ENCODE assay signal across 27 mouse cellular contexts in the genomic region with DNA sequence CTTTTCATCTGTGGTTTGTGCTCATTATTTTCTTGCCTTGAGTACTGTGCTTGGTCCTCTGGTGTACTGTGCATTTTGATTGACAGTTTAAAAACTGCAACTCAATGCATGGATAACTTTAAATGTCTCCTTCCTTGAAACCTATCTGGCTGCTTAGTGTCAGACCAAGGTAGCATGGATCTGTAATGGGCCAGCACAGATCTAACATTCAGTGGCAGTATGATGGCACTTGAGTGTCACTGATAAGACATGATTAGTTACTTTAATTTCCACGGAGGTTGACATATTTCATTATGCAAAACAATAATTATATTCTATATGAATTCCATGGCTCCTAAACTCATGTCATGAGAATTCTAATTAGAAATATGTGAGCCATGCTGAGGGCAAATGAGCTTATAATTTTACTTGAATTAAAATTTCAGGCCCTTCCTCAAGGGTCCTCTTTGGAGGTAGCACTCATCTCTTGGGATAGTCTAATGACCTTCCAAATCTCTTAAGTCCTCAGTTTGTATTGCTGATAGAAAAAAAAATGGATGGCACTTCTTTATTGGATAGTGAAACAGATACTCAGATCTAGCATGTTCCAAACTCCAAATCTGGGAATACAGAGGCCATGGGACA.
A peak's percentile ranks its signal among the peaks of the same experiment; 100 is the strongest.
DNase-seq lines count a peak whose midpoint lies in the region; ATAC-seq and TF ChIP-seq lines count a peak whose summit lies in the region.
"Had no signal": no experiment of that assay in that cellular context is flagged by ENCODE, and none has a peak within 500 bp of the region (broad histone marks: within the 10 kb centered on the region; RNA-seq: fewer than 3 reads in every experiment).

No protein-coding gene starts in this region.

- 73% methylated on average over 1 of the region's 1 CpGs for WGBS in hindbrain, embryonic 13.5 days
- 74% methylated on average over 1 of the region's 1 CpGs for WGBS in hindbrain, embryonic 12.5 days
- WGBS in midbrain, embryonic 16.5 days, result 72% methylated on average over 1 of the region's 1 CpGs
- WGBS in midbrain, postnatal 0 days, result 76% methylated on average over 1 of the region's 1 CpGs
- 76% methylated on average over 1 of the region's 1 CpGs for WGBS in hindbrain, postnatal 0 days
- WGBS in neural tube, embryonic 15.5 days, result 63% methylated on average over 1 of the region's 1 CpGs
- WGBS in kidney, embryonic 16.5 days, result 83% methylated on average over 1 of the region's 1 CpGs

- no peak for TF ChIP-seq CTCF in midbrain, postnatal 0 days (IDR thresholded peaks at IDR 0.05)
- TF ChIP-seq CTCF in hindbrain, postnatal 0 days (IDR thresholded peaks at IDR 0.05; ENCODE audit: low read depth), result no peak

- H3K9ac ChIP-seq in hindbrain, embryonic 13.5 days, result no peak overlapping the region
- no peak overlapping the region for H3K9ac ChIP-seq in hindbrain, embryonic 12.5 days
- no peak overlapping the region for H3K9ac ChIP-seq in midbrain, embryonic 16.5 days (ENCODE audit: low read depth, low read length)
- no peak overlapping the region for H3K9ac ChIP-seq in midbrain, postnatal 0 days (replicated peaks; ENCODE audit: low read length, poor library complexity, severe bottlenecking)
- H3K9ac ChIP-seq in hindbrain, postnatal 0 days (replicated peaks; ENCODE audit: low read length), result no peak overlapping the region
- H3K9ac ChIP-seq in neural tube, embryonic 15.5 days (replicated peaks), result no peak overlapping the region
- H3K9ac ChIP-seq in kidney, embryonic 16.5 days (replicated peaks; ENCODE audit: low read length), result no peak overlapping the region
- H3K9ac ChIP-seq: embryonic facial prominence, embryonic 15.5 days; forebrain, embryonic 12.5 days; heart, embryonic 13.5 days; intestine, embryonic 15.5 days had no signal

- H3K4me2 ChIP-seq in hindbrain, embryonic 13.5 days, result no peak overlapping the region
- H3K4me2 ChIP-seq in hindbrain, embryonic 12.5 days (replicated peaks), result no peak overlapping the region
- H3K4me2 ChIP-seq in midbrain, embryonic 16.5 days (ENCODE audit: low read length), result no peak overlapping the region
- no peak overlapping the region for H3K4me2 ChIP-seq in midbrain, postnatal 0 days (ENCODE audit: low read depth, low read length, poor library complexity, severe bottlenecking)
- H3K4me2 ChIP-seq in hindbrain, postnatal 0 days (ENCODE audit: low read depth, low read length), result no peak overlapping the region
- no peak overlapping the region for H3K4me2 ChIP-seq in neural tube, embryonic 15.5 days
- no peak overlapping the region for H3K4me2 ChIP-seq in kidney, embryonic 16.5 days (replicated peaks; ENCODE audit: low read depth, low read length)
- H3K4me2 ChIP-seq: embryonic facial prominence, embryonic 15.5 days; forebrain, embryonic 12.5 days; heart, embryonic 13.5 days; intestine, embryonic 15.5 days had no signal

- no peaks in the 10 kb centered on the region for H3K9me3 ChIP-seq in hindbrain, embryonic 13.5 days
- H3K9me3 ChIP-seq in hindbrain, embryonic 12.5 days (replicated peaks), result no peaks in the 10 kb centered on the region
- no peaks in the 10 kb centered on the region for H3K9me3 ChIP-seq in midbrain, embryonic 16.5 days (replicated peaks; ENCODE audit: control insufficient read depth, low read length, poor library complexity, severe bottlenecking)
- H3K9me3 ChIP-seq in midbrain, postnatal 0 days (ENCODE audit: low read length), result no peaks in the 10 kb centered on the region
- H3K9me3 ChIP-seq in hindbrain, postnatal 0 days (ENCODE audit: low read length), result no peaks in the 10 kb centered on the region
- H3K9me3 ChIP-seq in neural tube, embryonic 15.5 days (replicated peaks), result no peaks in the 10 kb centered on the region
- no peaks in the 10 kb centered on the region for H3K9me3 ChIP-seq in kidney, embryonic 16.5 days (ENCODE audit: low read length)
- H3K9me3 ChIP-seq: embryonic facial prominence, embryonic 15.5 days; forebrain, embryonic 12.5 days; heart, embryonic 10.5 days; heart, embryonic 13.5 days; intestine, embryonic 15.5 days had no signal

- ATAC-seq in hindbrain, embryonic 13.5 days (ENCODE audit: low FRiP score), result peak; percentile 65
- ATAC-seq in hindbrain, embryonic 12.5 days (ENCODE audit: low FRiP score), result no peak
- ATAC-seq in midbrain, embryonic 16.5 days, result 0 out of 2 replicates have a peak, but pooled peaks have one; percentile 25
- no peak for ATAC-seq in midbrain, postnatal 0 days (ENCODE audit: low FRiP score)
- no peak for ATAC-seq in hindbrain, postnatal 0 days
- ATAC-seq in neural tube, embryonic 15.5 days (ENCODE audit: low FRiP score), result peak; percentile 83
- ATAC-seq in kidney, embryonic 16.5 days (ENCODE audit: low FRiP score, low TSS enrichment), result no peak
- ATAC-seq: CD4-positive, CD25-positive, alpha-beta regulatory T cell, adult 4 months; forebrain, embryonic 16.5 days; intestine, embryonic 15.5 days had no signal

- H3K27me3 ChIP-seq in hindbrain, embryonic 13.5 days, result no peaks in the 10 kb centered on the region
- no peaks in the 10 kb centered on the region for H3K27me3 ChIP-seq in hindbrain, embryonic 12.5 days
- no peaks in the 10 kb centered on the region for H3K27me3 ChIP-seq in midbrain, embryonic 16.5 days (ENCODE audit: control insufficient read depth, insufficient read depth, low read depth, low read length)
- H3K27me3 ChIP-seq in midbrain, postnatal 0 days (ENCODE audit: insufficient read depth, low read length), result no peaks in the 10 kb centered on the region
- H3K27me3 ChIP-seq in hindbrain, postnatal 0 days (ENCODE audit: insufficient read depth, low read length), result no peaks in the 10 kb centered on the region
- no peaks in the 10 kb centered on the region for H3K27me3 ChIP-seq in neural tube, embryonic 15.5 days (replicated peaks)
- no peaks in the 10 kb centered on the region for H3K27me3 ChIP-seq in kidney, embryonic 16.5 days (ENCODE audit: insufficient read depth, low read length)
- H3K27me3 ChIP-seq: embryonic facial prominence, embryonic 15.5 days; forebrain, embryonic 12.5 days; heart, embryonic 13.5 days; intestine, embryonic 15.5 days had no signal

- no peak overlapping the region for H3K4me3 ChIP-seq in hindbrain, embryonic 13.5 days
- H3K4me3 ChIP-seq in hindbrain, embryonic 12.5 days, result no peak overlapping the region
- H3K4me3 ChIP-seq in midbrain, embryonic 16.5 days (ENCODE audit: low read depth, low read length), result no peak overlapping the region
- H3K4me3 ChIP-seq in midbrain, postnatal 0 days (ENCODE audit: low read depth, low read length), result no peak overlapping the region
- H3K4me3 ChIP-seq in hindbrain, postnatal 0 days (ENCODE audit: low read length), result no peak overlapping the region
- no peak overlapping the region for H3K4me3 ChIP-seq in neural tube, embryonic 15.5 days (replicated peaks)
- no peak overlapping the region for H3K4me3 ChIP-seq in kidney, embryonic 16.5 days (ENCODE audit: low read length)
- H3K4me3 ChIP-seq: embryonic facial prominence, embryonic 15.5 days; forebrain, embryonic 12.5 days; heart, adult 2 months; heart, embryonic 10.5 days; heart, embryonic 13.5 days; intestine, embryonic 15.5 days had no signal

- DNase-seq in midbrain, postnatal 0 days (ENCODE audit: low spot score), result no peak
- peak; percentile 9 for DNase-seq in hindbrain, postnatal 0 days (ENCODE audit: low spot score)
- DNase-seq: adrenal gland, adult 2 months; adrenal gland, postnatal 14 days; cerebellum, adult 11-12 months; cerebellum, adult 8-10 months; cerebellum, postnatal 10 days; cerebellum, postnatal 36 days; embryo, embryonic 11 days; gastrocnemius, postnatal 10 days; gastrocnemius, postnatal 36 days; heart, adult 2 months; heart, postnatal 14 days; heart, postnatal 4 days; kidney, adult 11 months had no signal

- no peak overlapping the region for H3K27ac ChIP-seq in hindbrain, embryonic 13.5 days
- no peak overlapping the region for H3K27ac ChIP-seq in hindbrain, embryonic 12.5 days
- no peak overlapping the region for H3K27ac ChIP-seq in midbrain, embryonic 16.5 days (ENCODE audit: low read length)
- H3K27ac ChIP-seq in midbrain, postnatal 0 days (ENCODE audit: low read depth, low read length), result no peak overlapping the region
- H3K27ac ChIP-seq in hindbrain, postnatal 0 days, result no peak overlapping the region
- no peak overlapping the region; the same call in 1 of the 2 replicates for H3K27ac ChIP-seq in neural tube, embryonic 15.5 days (replicated peaks)
- no peak overlapping the region for H3K27ac ChIP-seq in kidney, embryonic 16.5 days (ENCODE audit: low read length)
- H3K27ac ChIP-seq: embryonic facial prominence, embryonic 15.5 days; forebrain, embryonic 12.5 days; heart, adult 2 months; heart, embryonic 10.5 days; heart, embryonic 13.5 days; intestine, embryonic 15.5 days had no signal

- H3K4me1 ChIP-seq in hindbrain, embryonic 13.5 days (replicated peaks), result no peaks in the 10 kb centered on the region
- no peaks in the 10 kb centered on the region for H3K4me1 ChIP-seq in hindbrain, embryonic 12.5 days
- peaks cover 2% of the 10 kb centered on the region; the same call in 1 of the 2 replicates for H3K4me1 ChIP-seq in midbrain, embryonic 16.5 days (ENCODE audit: control insufficient read depth, insufficient read depth, low read length)
- no peaks in the 10 kb centered on the region for H3K4me1 ChIP-seq in midbrain, postnatal 0 days (ENCODE audit: insufficient read depth, low read length)
- H3K4me1 ChIP-seq in hindbrain, postnatal 0 days (ENCODE audit: insufficient read depth, low read length), result no peaks in the 10 kb centered on the region
- no peaks in the 10 kb centered on the region for H3K4me1 ChIP-seq in neural tube, embryonic 15.5 days
- no peaks in the 10 kb centered on the region for H3K4me1 ChIP-seq in kidney, embryonic 16.5 days (ENCODE audit: insufficient read depth, low read length)
- H3K4me1 ChIP-seq: embryonic facial prominence, embryonic 15.5 days; forebrain, embryonic 12.5 days; heart, embryonic 10.5 days; heart, embryonic 13.5 days; intestine, embryonic 15.5 days had no signal

- no peaks in the 10 kb centered on the region for H3K36me3 ChIP-seq in hindbrain, embryonic 13.5 days
- no peaks in the 10 kb centered on the region for H3K36me3 ChIP-seq in hindbrain, embryonic 12.5 days
- no peaks in the 10 kb centered on the region for H3K36me3 ChIP-seq in midbrain, embryonic 16.5 days (ENCODE audit: control insufficient read depth, insufficient read depth, low read length)
- H3K36me3 ChIP-seq in midbrain, postnatal 0 days (ENCODE audit: insufficient read depth, low read length), result no peaks in the 10 kb centered on the region
- no peaks in the 10 kb centered on the region for H3K36me3 ChIP-seq in hindbrain, postnatal 0 days (ENCODE audit: insufficient read depth, low read length)
- H3K36me3 ChIP-seq in neural tube, embryonic 15.5 days, result no peaks in the 10 kb centered on the region
- no peaks in the 10 kb centered on the region for H3K36me3 ChIP-seq in kidney, embryonic 16.5 days (ENCODE audit: insufficient read depth, low read length)
- H3K36me3 ChIP-seq: embryonic facial prominence, embryonic 15.5 days; forebrain, embryonic 12.5 days; heart, embryonic 10.5 days; heart, embryonic 13.5 days; intestine, embryonic 15.5 days had no signal

Comparison
In these comparisons a context has a peak if more than half of its experiments do, and no peak if none do; other contexts are left out.
1. ATAC-seq: peak in hindbrain, embryonic 13.5 days (single experiment), midbrain, embryonic 16.5 days (single experiment) and neural tube, embryonic 15.5 days (single experiment); none in hindbrain, embryonic 12.5 days (single experiment), midbrain, postnatal 0 days (single experiment), hindbrain, postnatal 0 days (single experiment) and kidney, embryonic 16.5 days (single experiment).